Mouse (Mus musculus) granulocyte monocyte progenitor cell, adult 5-6 weeks (primary cell): Measurements from ENCODE around the gene Klkb1. TPM values are rescaled to one million over a fixed set of nuclear protein-coding genes. Genes with fewer than 3 reads are reported as not detected.
A peak's percentile ranks its signal among the peaks of the same experiment; 100 is the strongest.
"Not testable (repeated sequence)": the region's sequence is repeated elsewhere in the genome, so short reads cannot be mapped to it uniquely, and the experiment has no call there.

Experiments used
- ATAC-seq: replicated peaks from 2 replicates; pipeline ENCODE4 v1.8.0; 2016; ENCODE audit warnings: mild to moderate bottlenecking, moderate TSS enrichment, inconsistent platforms; ENCODE audit not compliant: poor library complexity, severe bottlenecking
- total RNA-seq, 2 experiments: library from RNA; stranded (forward) in 1 of 2; stranded (reverse) in 1 of 2; fragments of 200-712, 200-1000 nt in 1 of 2; fragments of >200 nt in 1 of 2; fragmentation: Nextera tagmentation in 1 of 2; gene quantifications; 2 replicates each; pipeline ENCODE4 v1.2.3; 2014 to 2017

Klkb1 gene
- total RNA-seq (2014; fragmentation: Nextera tagmentation) (not detected in 2 replicates), total RNA-seq (2017) (not detected in 2 replicates)

GRCm38 (mm10) chr8:45294687-45295086, at the start of gene Klkb1:
Klkb1 (minus strand) TSS chr8:45294859.
- no peak for ATAC-seq

GRCm38 (mm10) chr8:45344298-45344697, 49.6 kb upstream of the Klkb1 start:
- peak; percentile 84 for ATAC-seq

- no peak for ATAC-seq
These were observed 47.3 kb upstream of the Klkb1 start for GRCm38 (mm10) chr8:45341630-45342628.

GRCm38 (mm10) chr8:45333493-45333892, 38.8 kb upstream of the Klkb1 start:
- peak; percentile 64 for ATAC-seq

- ATAC-seq: peak; percentile 79
These were observed 38.2 kb upstream of the Klkb1 start, which contains the start of gene Cyp4v3 for GRCm38 (mm10) chr8:45332685-45333409. Cyp4v3 (minus strand) TSS chr8:45333216.

GRCm38 (mm10) chr8:45330856-45331255, 36.2 kb upstream of the Klkb1 start:
- peak; percentile 54 for ATAC-seq

GRCm38 (mm10) chr8:45329206-45329980, 34.7 kb upstream of the Klkb1 start:
- no peak for ATAC-seq

GRCm38 (mm10) chr8:45327076-45327475, 32.4 kb upstream of the Klkb1 start:
- not testable (repeated sequence) for ATAC-seq

GRCm38 (mm10) chr8:45324151-45324550, 29.5 kb upstream of the Klkb1 start:
- ATAC-seq: no peak

- ATAC-seq: no peak
These were observed 26.7 kb upstream of the Klkb1 start for GRCm38 (mm10) chr8:45321365-45321764.

GRCm38 (mm10) chr8:45320930-45321329, 26.3 kb upstream of the Klkb1 start:
- ATAC-seq: no peak

- no peak for ATAC-seq
These were observed 16.3 kb upstream of the Klkb1 start for GRCm38 (mm10) chr8:45310967-45311366.

- no peak for ATAC-seq
These were observed 13.7 kb upstream of the Klkb1 start, which contains the start of gene Gm45753 for GRCm38 (mm10) chr8:45308366-45308765. Gm45753 (minus strand) TSS chr8:45308466.

- ATAC-seq: no peak
These were observed 10.8 kb upstream of the Klkb1 start for GRCm38 (mm10) chr8:45305479-45305878.

GRCm38 (mm10) chr8:45304354-45304753, 9.7 kb upstream of the Klkb1 start:
- ATAC-seq: no peak

GRCm38 (mm10) chr8:45302390-45302789, 7.7 kb upstream of the Klkb1 start:
- no peak for ATAC-seq

- no peak for ATAC-seq
These were observed 617 bp upstream of the Klkb1 start for GRCm38 (mm10) chr8:45295276-45295675.

GRCm38 (mm10) chr8:45291790-45292189, 2.9 kb downstream of the Klkb1 start:
- ATAC-seq: no peak

GRCm38 (mm10) chr8:45281630-45282029, 13.0 kb downstream of the Klkb1 start:
- no peak for ATAC-seq

- ATAC-seq: no peak
These were observed 17.2 kb downstream of the Klkb1 start for GRCm38 (mm10) chr8:45277453-45277852.
